Mouse (Mus musculus) megakaryocyte, embryonic 14.5 days (primary cell): Measurements from ENCODE around the gene Nme4.

Experiments
- FLI1 ChIP-seq: IDR thresholded peaks from 2 replicates; pipeline ENCODE4 v1.6.1; 2012; ENCODE audit warnings: low read length, inconsistent platforms, mixed read lengths
- GATA1 ChIP-seq: IDR thresholded peaks from 3 replicates; pipeline ENCODE4 v1.6.1; 2012; ENCODE audit warnings: mixed read lengths, low read length, inconsistent platforms, borderline replicate concordance

- TF ChIP-seq GATA1 (no peak), FLI1 (no peak)
These were observed 14.8 kb upstream of the Nme4 start for GRCm38 (mm10) chr17:26110156-26110555.
